Mouse (Mus musculus) T-helper 2 cell (primary cell): ENCODE results near the gene Cnmd.

Experiments
- in situ Hi-C: fragments of 300-600 bp; cut with MboI, MseI; formaldehyde crosslinking; loops from one replicate; pipeline ENCODE4 v1.15.1; 2025; ENCODE audit warnings: high pct_unique_total_duplicates

The Cnmd gene

DNA sequence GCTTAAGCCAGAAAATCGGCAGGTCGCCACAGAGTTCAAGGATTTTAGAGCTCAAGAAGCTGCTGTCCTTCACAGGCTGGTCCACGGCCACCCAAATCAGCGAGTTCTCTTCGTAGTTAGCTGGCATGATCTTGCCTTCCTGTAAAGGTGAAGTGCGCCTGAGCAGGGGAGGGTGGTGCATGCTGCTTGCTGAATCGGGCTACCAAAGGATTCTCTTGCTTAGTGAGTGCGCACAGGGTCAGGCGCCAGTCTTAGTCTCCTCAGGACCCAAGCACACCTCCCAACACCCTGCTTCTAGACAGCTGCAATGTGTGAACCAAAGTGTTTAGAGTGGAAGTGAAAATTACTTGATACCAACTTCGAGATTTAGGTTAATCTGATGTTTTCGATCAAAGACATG is 16.6 kb downstream of the Cnmd start:
- in situ Hi-C loops, result no loop called here

DNA sequence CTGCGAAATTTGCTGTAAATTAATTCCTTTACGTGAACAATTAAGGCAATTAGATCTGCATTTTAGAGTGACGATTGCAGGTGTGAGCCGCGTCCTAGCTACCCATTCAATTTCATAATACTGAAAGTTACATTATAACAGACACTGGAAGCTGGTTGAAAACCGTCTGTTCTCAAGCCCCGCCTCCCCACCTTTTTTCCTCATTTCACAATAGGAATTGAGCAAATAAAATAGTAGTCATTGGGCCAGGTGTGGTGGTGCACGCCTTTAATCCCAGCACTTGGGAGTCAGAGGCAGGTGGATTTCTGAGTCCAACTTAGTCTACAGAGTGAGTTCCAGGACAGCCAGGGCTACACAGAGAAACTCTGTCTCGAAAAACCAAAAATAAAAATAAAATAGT is 19.9 kb downstream of the Cnmd start:
- in situ Hi-C loops, result no loop called here

DNA sequence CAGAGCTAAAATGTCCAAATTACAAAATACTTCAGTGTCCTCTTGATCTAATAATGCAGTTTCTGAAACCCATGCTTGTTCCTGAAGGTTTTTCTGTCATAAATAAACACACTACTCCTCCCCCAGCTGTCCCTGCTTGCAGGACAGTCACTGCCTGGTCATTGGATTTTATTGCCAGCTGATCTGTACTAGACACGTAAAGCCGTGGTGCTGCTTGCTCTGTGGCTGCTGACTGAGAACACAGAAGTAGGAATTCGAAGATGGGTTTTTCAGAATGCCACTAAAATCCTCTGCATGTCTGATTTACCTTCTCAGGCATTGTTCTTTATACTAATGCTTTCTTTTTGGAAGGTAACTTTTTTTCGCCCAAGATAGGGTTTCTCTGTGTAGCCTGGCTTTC is 25.2 kb downstream of the Cnmd start:
- in situ Hi-C loops, result no loop called here

DNA sequence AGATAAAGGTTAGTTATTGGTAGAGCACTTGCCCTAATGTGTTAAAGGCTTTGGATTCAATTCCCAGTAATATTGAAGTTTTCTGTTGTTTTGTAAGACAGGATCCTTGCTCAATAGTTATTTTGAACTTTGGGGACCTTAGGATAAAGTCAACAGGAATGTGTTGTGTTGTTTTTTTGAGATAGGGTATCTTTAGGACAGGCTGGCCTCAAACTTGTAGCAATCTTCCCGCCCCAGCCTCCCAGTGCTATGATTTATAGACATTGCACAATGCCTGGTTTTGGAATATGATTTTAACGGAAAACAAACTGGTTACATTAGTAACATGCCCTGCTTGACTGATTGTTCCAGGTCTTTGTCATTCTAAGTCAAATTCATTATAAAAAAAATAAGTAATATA is 28.8 kb downstream of the Cnmd start:
- in situ Hi-C loops, result no loop called here

DNA sequence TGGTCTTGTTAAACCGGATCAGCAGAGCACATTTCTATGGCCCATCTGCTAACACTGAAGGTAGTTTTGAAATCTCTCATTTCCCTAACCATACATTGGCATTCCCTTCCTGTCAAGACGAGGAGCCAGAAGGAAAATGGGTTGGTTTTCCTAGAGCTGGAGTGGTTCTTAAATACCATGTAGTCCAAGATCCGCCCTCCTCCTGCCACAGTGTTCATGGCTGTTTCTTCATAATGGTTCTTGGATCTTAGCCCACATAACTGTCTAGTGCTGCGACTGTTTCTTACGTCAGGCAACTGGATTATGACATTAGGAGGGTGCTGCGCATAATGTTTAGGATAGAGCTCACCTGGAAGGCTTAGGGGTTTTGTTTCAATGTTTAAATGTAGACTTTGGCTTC is 29.6 kb downstream of the Cnmd start:
- in situ Hi-C loops, result no loop called here

DNA sequence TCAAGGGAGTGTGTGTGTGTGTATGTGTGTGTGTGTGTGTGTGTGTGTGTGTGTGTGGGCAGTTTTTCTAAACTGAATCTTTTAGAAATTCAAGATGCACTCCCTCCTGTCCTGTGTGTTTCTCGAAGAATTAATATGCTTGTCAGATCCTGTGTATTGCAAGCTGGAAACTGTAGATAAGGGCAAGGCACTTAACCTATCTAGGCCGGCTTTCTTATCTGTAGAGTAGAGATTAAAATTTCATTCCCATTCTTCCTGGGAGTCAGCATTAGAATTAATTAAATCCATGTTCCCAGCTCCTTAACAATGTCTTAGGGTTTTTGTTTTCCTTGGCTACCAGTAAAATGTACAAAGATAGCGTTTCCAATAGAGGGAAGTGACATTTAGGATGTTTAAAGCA is 40.8 kb downstream of the Cnmd start:
- in situ Hi-C loops, result no loop called here

DNA sequence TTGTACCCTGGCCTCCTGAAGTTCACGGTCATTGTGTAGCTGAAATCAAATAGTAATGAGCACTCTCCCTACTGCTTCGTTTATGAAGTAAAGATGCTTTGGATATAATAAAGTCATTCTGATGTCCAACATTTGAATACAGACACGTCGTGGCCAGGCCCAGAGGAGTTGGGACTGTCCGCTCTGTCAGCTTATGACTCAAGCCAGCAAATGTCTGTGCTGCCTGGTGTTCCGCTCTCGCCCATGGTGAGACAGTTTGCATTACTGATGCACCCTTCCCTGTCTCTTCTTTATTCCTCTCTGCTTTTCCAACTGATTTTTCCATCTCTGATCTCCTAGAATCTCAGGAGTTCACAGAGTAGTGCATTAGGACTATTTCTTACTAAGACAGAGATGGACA is 42.2 kb downstream of the Cnmd start:
- in situ Hi-C loops, result no loop called here

DNA sequence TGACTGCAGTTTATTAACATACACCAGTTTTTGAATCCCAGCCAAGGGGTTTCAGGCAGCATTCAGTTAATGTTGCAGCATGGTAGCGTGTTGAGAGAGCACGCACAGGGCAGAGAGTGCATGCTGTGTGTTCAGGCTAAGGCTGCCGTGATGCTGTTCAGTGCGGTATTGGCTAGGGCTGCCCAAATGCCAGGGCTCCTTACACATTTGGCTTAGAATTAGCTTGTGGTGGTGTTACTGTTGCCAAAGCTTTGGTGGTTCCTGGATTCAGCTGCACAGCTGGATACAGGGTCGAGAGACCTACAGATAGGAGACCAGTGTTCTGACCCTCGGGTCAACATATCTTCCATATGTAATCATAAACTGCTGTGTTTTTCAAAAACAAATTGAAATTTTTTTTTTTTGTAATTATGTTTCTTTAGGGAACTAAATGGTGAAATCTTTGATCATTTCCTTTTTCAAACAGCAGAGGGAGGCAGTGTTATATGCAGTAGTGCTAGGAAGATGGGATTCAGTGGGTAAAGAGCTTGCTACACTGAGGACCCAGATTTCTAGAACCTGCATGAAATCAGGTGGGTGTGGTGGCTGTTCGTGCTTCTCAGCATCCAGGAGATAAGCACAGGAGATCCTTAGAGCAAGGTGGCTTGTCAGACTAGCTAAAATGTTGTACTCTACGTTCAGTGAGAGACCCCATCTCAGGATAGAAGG is 44.7 kb downstream of the Cnmd start:
- in situ Hi-C loops, result no loop called here

DNA sequence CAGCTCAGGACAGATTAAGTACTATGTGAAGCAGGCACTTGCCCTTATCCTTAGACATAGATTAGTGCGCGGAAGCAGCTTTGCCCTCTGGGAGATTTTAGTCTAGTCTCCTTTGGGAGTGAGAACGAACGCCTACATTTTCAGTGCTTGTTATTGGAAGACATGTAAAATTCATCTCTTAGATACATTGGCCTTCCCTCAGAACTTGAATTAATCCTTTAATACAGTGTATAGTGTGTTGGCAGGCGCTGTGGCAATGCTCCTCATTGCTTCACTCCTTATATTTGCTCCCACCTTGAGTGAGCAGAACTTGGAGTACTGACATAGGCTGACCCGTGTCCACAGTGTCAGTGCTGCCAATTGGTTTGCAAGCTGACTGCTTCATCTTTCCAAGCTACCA is 53.7 kb downstream of the Cnmd start:
- in situ Hi-C loops, result no loop called here

DNA sequence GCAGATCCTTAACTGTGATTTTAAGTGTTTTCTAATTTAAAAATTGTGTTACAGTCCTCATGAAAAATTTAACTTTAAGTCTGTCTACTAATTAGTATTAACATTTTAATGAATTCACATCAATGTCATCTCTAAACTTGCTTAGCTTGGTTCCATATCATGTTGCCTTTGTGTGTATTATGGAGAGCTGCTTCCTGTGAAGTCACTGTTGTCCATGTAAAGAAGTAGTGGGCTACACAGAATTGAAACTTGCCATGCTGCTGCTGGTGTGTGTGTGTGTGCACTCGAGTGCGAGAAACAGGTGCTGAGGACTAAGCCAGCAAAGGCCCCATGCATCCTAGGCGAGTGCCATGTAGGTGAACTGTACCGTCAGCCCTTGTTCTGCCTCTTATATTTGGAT is 54.6 kb downstream of the Cnmd start:
- in situ Hi-C loops, result no loop called here

DNA sequence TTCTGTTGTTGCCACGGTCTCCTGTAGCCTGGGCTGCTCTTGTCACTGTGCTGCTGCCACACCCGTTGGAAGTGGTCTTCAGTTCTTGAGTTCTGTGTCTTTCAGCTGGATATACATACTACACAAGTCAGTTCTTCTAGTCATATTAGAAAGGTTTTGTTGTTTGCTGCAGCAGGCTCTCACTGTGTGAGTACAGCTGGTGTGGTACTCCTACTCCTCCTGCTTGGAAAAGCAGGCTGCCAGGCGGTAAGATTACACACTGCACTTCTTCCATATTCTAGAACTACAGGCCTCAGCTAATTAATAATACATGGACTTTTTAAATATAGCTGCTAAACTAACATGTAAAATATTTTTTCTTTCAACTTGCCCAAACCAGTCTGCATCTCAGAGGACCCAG is 55.1 kb downstream of the Cnmd start:
- in situ Hi-C loops, result no loop called here

DNA sequence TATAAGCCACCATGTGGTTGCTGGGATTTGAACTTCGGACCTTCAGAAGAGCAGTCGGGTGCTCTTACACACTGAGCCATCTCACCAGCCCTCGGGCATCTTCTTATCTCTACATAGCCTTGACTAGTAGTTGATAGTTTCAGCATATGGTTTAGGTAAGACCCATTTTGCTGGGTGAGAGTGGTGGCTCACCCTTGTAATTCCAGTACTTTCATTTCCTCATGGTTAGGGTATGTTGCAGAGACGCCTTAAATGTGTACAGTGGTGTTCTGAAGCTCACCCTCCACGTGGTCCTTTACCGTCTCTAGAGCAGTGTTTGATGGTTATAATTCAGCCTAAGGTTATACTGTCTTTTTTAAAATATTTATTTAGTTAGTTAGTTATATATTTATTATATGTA is 55.6 kb downstream of the Cnmd start:
- in situ Hi-C loops, result no loop called here

DNA sequence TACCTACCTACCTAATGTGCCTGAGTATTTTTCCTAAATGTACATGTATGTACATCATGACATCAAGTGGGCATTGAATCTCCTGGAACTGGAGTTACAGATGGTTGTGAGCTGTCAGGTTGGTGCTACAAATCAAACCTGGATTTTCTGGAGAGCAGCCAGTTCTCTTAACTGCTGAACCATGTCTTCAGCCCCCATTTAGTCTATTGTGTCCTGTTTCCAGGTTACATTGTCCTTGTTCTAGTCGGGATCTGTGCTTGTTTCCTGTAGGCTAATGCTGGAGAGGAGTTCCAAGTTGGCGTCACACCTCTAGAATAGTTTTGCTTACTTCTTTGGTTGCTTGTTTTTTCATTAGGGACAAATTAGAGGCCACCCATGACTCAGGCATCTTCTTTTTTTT is 56.1 kb downstream of the Cnmd start:
- in situ Hi-C loops, result no loop called here

DNA sequence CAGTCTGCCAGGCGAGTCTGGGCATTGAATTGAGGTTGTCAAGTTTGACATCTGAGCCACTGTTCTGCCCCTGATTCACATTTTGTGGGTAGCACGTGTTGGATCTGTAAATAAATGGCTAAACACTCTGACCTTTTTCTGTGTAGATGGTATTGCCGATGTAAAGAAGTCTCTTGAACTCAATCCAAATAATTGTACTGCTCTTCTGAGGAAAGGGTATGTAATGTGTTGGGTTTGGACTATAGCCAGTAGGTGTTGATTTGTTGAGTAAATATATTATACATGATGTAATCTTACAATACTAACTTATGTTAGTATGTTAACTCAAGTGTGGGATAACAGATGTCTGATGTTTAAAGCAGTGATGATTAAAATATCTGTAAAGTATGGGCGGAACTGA is 65.4 kb downstream of the Cnmd start:
- in situ Hi-C loops, result no loop called here

DNA sequence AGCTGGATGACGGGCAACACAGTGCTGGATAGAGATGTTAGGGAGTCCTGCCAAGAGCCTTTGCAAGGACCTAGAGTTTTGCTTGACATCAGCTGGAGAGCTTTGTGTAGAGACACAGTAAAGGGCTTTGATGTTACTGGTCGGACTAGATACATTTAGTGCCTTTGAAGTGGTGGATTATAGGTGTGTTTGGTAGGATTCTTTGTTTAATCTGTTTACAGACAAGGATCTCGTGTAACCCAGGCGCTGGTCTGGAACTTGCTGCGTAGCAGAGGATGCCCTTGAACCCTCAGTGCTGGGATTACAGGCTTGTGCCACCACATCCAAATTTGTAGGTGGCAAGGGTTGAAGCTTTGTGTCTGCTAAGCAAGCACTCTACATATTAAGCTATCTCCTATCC is 67.9 kb downstream of the Cnmd start:
- in situ Hi-C loops, result no loop called here

DNA sequence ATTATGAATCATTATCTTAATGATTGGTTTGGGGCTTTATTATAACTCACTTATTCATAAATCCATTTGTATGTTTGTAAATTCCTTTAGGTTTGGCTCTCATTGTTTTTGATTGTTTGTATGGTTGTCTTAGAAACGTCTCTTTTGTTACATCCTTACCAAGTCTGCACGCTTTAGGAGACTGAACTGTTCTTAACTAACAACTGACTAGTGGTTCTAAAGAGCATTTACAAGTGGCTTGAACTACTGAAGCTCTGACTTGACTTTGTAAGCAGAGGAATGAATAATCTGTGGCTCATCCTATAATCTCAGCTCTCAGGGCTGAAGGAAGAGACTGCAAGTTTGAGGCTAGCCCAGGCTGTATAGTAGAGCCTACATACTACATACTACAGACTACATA is 70.4 kb downstream of the Cnmd start:
- in situ Hi-C loops, result no loop called here

DNA sequence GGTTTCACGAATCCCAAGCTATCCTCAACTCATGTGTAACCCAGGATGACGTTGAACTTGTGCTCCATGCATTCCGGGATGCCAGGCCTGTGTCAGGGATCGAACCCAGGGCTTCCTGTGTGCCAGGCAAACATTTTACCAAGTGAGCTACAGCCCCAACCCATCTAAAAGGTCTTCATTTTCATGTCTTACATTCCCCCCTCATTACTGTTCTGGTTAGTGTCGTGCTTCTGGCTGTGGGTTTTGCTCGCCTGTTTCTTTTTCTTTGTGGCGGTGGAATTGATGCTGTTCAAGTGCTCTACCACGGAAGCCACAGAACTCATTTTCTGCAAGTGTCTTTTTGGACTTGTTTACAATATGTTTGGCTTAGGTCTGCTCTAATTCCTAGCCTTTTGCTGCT is 71.1 kb downstream of the Cnmd start:
- in situ Hi-C loops, result no loop called here

DNA sequence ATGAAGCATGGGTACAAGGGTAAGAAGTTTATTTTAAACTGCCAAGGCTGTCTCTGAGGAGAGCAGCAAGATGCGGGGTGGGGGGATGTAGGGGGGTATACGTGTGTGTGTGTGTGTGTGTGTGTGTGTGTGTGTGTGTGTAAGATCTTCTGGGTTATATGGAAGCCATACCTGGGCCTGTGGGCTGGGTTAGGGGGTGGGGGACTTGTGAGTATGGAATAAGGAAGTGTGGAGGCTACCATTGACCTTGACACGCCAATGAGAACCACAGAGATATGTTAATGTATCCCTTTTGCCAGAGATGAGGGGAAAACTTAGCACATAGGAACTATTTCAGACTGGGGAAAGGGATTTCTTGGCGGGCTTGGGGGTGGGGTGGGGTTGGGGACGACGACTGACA is 72.6 kb downstream of the Cnmd start:
- in situ Hi-C loops, result loop anchor here (10.0 kb wide), 1 partner anchor 205 kb away; no protein-coding TSS in a partner anchor

DNA sequence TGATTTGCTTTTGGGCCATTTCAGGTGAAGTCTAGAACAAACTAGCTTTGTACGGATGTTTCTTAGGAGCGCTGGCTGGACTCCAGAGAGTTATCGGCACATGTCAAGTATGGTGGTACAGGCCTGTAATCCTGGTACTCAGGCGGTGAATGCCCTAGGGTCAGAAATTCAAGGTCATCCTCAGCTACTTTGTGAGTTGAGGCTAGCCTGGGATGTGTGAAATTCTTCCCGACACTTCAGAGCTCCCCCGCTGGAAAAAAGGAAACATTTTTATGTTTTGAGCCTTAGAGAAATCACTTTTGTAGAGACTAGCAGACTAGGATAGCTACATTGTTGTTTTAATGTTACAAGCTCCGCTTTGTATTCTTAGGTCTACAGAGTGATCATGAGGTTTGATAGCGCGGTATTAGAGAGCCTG is 73.4 kb downstream of the Cnmd start:
- in situ Hi-C loops, result loop anchor here (10.0 kb wide), 1 partner anchor 204 kb away; no protein-coding TSS in a partner anchor

DNA sequence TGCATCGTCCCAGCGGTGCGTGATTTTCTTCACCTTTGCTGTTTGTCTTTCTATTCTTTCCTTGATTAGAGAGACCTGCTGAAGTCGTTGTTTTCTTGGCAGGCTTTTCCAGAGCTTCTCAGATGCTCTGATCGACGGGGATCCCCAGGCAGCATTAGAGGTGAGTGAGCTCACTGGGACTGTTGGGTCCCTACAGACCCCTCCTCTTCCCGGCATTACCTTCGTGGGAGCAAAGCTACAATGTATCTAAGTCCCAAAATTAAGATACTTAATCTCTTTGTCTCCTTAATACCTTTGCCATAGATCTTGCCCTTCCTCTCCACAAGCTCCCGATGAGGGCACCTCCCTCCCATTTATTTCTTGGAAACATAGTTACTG is 74.1 kb downstream of the Cnmd start:
- in situ Hi-C loops, result loop anchor here (10.0 kb wide), 1 partner anchor 203 kb away; no protein-coding TSS in a partner anchor
